12 mouse cellular contexts compared by ENCODE assay signal in genomic region chr5:115977266-115977665, GRCm38 (mm10). TPM values are rescaled to one million over a fixed set of nuclear protein-coding genes. Genes with fewer than 3 reads are reported as not detected.
A peak's percentile ranks its signal among the peaks of the same experiment; 100 is the strongest.
DNase-seq lines count a peak whose midpoint lies in the region; ATAC-seq and TF ChIP-seq lines count a peak whose summit lies in the region.
"Had no signal": no experiment of that assay in that cellular context is flagged by ENCODE, and none has a peak within 500 bp of the region (broad histone marks: within the 10 kb centered on the region; RNA-seq: fewer than 3 reads in every experiment).

No protein-coding gene starts in this region.

- peaks cover 32% of the 10 kb centered on the region; the same call in 1 of the 2 replicates for H3K36me3 ChIP-seq in heart, postnatal 0 days (replicated peaks; ENCODE audit: control insufficient read depth, insufficient read depth, low read length)
- peaks cover 50% of the 10 kb centered on the region for H3K36me3 ChIP-seq in kidney, embryonic 15.5 days

- H3K4me1 ChIP-seq in heart, postnatal 0 days (ENCODE audit: control insufficient read depth, insufficient read depth): no peaks in the 10 kb centered on the region
- peaks cover 20% of the 10 kb centered on the region for H3K4me1 ChIP-seq in brown adipose tissue, adult 24 weeks (ENCODE audit: control insufficient read depth, insufficient read depth, insufficient read length, low read length)
- peaks cover 35% of the 10 kb centered on the region for H3K4me1 ChIP-seq in kidney, embryonic 15.5 days

- ATAC-seq in heart, postnatal 0 days (ENCODE audit: insufficient read depth, low read depth): no peak
- ATAC-seq in kidney, embryonic 15.5 days (replicated peaks; ENCODE audit: low FRiP score): 0 out of 2 replicates have a peak, but pooled peaks have one; percentile 29
- ATAC-seq: hindbrain, postnatal 0 days had no signal

- no peaks in the 10 kb centered on the region for H3K27me3 ChIP-seq in heart, postnatal 0 days (ENCODE audit: control insufficient read depth, insufficient read depth, low read length)
- H3K27me3 ChIP-seq in kidney, embryonic 15.5 days: no peaks in the 10 kb centered on the region
- H3K27me3 ChIP-seq: megakaryocyte, embryonic 14.5 days had no signal

- H3K27ac ChIP-seq in heart, postnatal 0 days (ENCODE audit: low read depth): peak overlapping the region; percentile 69
- peak overlapping the region; percentile 65 for H3K27ac ChIP-seq in brown adipose tissue, adult 24 weeks (replicated peaks; ENCODE audit: low read depth, low read length)
- H3K27ac ChIP-seq in kidney, embryonic 15.5 days: peak overlapping the region; percentile 88

- H3K9me3 ChIP-seq in heart, postnatal 0 days (replicated peaks; ENCODE audit: control insufficient read depth, low read length): no peaks in the 10 kb centered on the region
- no peaks in the 10 kb centered on the region for H3K9me3 ChIP-seq in kidney, embryonic 15.5 days (replicated peaks)
- H3K9me3 ChIP-seq: megakaryocyte, embryonic 14.5 days had no signal

- peak overlapping the region; percentile 16; the same call in 1 of the 2 replicates for H3K4me2 ChIP-seq in heart, postnatal 0 days (ENCODE audit: low read depth, low read length)
- peak overlapping the region; percentile 45 for H3K4me2 ChIP-seq in kidney, embryonic 15.5 days

- DNase-seq in heart, postnatal 0 days (ENCODE audit: low spot score): no peak
- DNase-seq in heart, postnatal 10 days: no peak
- DNase-seq in lung, postnatal 10 days: peak; percentile 41
- no peak for DNase-seq in thymus, postnatal 10 days (ENCODE audit: low spot score in 2 of 2)
- DNase-seq in cerebellum, adult 11-12 months: no peak
- DNase-seq in embryo, embryonic 9.5 days (ENCODE audit: extremely low spot score): no peak
- DNase-seq: cerebellum, adult 9-10 months; thymus, adult 18-20 months had no signal

- H3K4me3 ChIP-seq in heart, postnatal 0 days (ENCODE audit: low read depth, low read length): no peak overlapping the region
- peak overlapping the region; percentile 9; the same call in 1 of the 2 replicates for H3K4me3 ChIP-seq in brown adipose tissue, adult 24 weeks (ENCODE audit: insufficient read depth, low read depth, low read length)
- H3K4me3 ChIP-seq in kidney, embryonic 15.5 days (replicated peaks): no peak overlapping the region

- no peak for TF ChIP-seq CTCF in heart, postnatal 0 days (IDR thresholded peaks at IDR 0.05; ENCODE audit: low read depth)

- intact Hi-C loops in heart, postnatal 10 days (cut with DNase I): no loop called here

- WGBS in heart, postnatal 0 days: 56% methylated on average over 10 of the region's 10 CpGs
- WGBS in kidney, embryonic 15.5 days: 17% methylated on average over 10 of the region's 10 CpGs

- H3K9ac ChIP-seq in heart, postnatal 0 days (replicated peaks; ENCODE audit: low read depth, low read length): no peak overlapping the region
- no peak overlapping the region for H3K9ac ChIP-seq in kidney, embryonic 15.5 days

- TF ChIP-seq EP300 in heart, postnatal 0 days (IDR thresholded peaks at IDR 0.05; ENCODE audit: low read depth): no peak

RNA-seq across cellular contexts. Expression of gene Prkab1, which starts 47.0 kb away (rescaled TPM):
- 39.6 and 64.2 TPM in 2 replicates for total RNA-seq in heart, postnatal 0 days (2014; rRNA removed; ENCODE audit: low replicate concordance)
- polyA plus RNA-seq in heart, postnatal 0 days (2015; fragmentation: Nextera tagmentation; extraction: Ambion mirVana): 35.4 and 38.6 TPM in 2 replicates
- 10 to 100 TPM; 61.9 to 71.1 TPM for total RNA-seq in heart, postnatal 10 days (2021)
- polyA plus RNA-seq in brown adipose tissue, adult 24 weeks (2012; ENCODE audit: insufficient read depth, insufficient read length, missing spikeins): 47.7 and 48.9 TPM in 2 replicates
- polyA plus RNA-seq in kidney, embryonic 15.5 days (2015; fragmentation: Nextera tagmentation; extraction: Ambion mirVana): 74.6 and 85.1 TPM in 2 replicates
